Mouse (Mus musculus): Measurements from ENCODE around the gene Olfr885. TPM values are rescaled to one million over a fixed set of nuclear protein-coding genes. Genes with fewer than 3 reads are reported as not detected.

Gene Olfr885
- polyA plus RNA-seq (2021): not detected

GRCm38 (mm10) chr9:38061022-38061421, at the start of gene Olfr885:
Gene Olfr885 (plus strand): TSS chr9:38061322.
- ChIA-PET POLR2A (no interaction called here), CTCF (no interaction called here)
- DNase-seq (ENCODE audit: low read depth, low spot score): no peak
- H3K27me3 ChIP-seq: no peaks in the 10 kb centered on the region
- in situ Hi-C loops (cut with MboI; ENCODE audit: low pct_unique_long_range_greater_than_20kb): no loop called here
- TF ChIP-seq CTCF (IDR thresholded peaks at IDR 0.05): no peak
- no peak for ATAC-seq

GRCm38 (mm10) chr9:38025508-38025907, 35.6 kb upstream of the Olfr885 start, which contains the start of gene Olfr883:
Gene Olfr883 (plus strand): TSS chr9:38025808.
- ATAC-seq (no peak), DNase-seq (ENCODE audit: low read depth, low spot score) (no peak)
- in situ Hi-C loops (cut with MboI; ENCODE audit: low pct_unique_long_range_greater_than_20kb): no loop called here
- no peak for TF ChIP-seq CTCF (IDR thresholded peaks at IDR 0.05)
- ChIA-PET CTCF (no interaction called here), POLR2A (no interaction called here)
- no peaks in the 10 kb centered on the region for H3K27me3 ChIP-seq

GRCm38 (mm10) chr9:38046255-38046654, 14.9 kb upstream of the Olfr885 start, which contains the start of gene Olfr884:
Gene Olfr884 (plus strand): TSS chr9:38046555.
- in situ Hi-C loops (cut with MboI; ENCODE audit: low pct_unique_long_range_greater_than_20kb): no loop called here
- TF ChIP-seq CTCF (IDR thresholded peaks at IDR 0.05): no peak
- ChIA-PET CTCF (no interaction called here), POLR2A (no interaction called here)
- DNase-seq (ENCODE audit: low read depth, low spot score) (no peak), ATAC-seq (no peak)
- H3K27me3 ChIP-seq: no peaks in the 10 kb centered on the region

- H3K27me3 ChIP-seq: no peaks in the 10 kb centered on the region
- in situ Hi-C loops (cut with MboI; ENCODE audit: low pct_unique_long_range_greater_than_20kb): no loop called here
- ChIA-PET CTCF (no interaction called here), POLR2A (no interaction called here)
- DNase-seq (ENCODE audit: low read depth, low spot score) (no peak), ATAC-seq (no peak)
- TF ChIP-seq CTCF (IDR thresholded peaks at IDR 0.05): no peak
Observed at GRCm38 (mm10) chr9:38083772-38084171, 22.6 kb downstream of the Olfr885 start, which contains the start of gene Olfr887. Gene Olfr887 (plus strand): TSS chr9:38084072.

- ChIA-PET CTCF (no interaction called here), POLR2A (no interaction called here)
- TF ChIP-seq CTCF (IDR thresholded peaks at IDR 0.05): no peak
- H3K27me3 ChIP-seq: no peaks in the 10 kb centered on the region
- DNase-seq (ENCODE audit: low read depth, low spot score): no peak
- in situ Hi-C loops (cut with MboI; ENCODE audit: low pct_unique_long_range_greater_than_20kb): no loop called here
- no peak for ATAC-seq
Observed at GRCm38 (mm10) chr9:38107828-38108227, 46.7 kb downstream of the Olfr885 start, which contains the start of gene Olfr888. Gene Olfr888 (plus strand): TSS chr9:38108128.

Other genes starting within 250 kb of the Olfr885 start
- not detected for gene Olfr877, start 207.1 kb upstream of the Olfr885 start, polyA plus RNA-seq (2021)
- gene Olfr145, start 164.6 kb upstream of the Olfr885 start, polyA plus RNA-seq (2021): not detected
- not detected for gene Olfr878, start 143.5 kb upstream of the Olfr885 start, polyA plus RNA-seq (2021)
- not detected for gene Olfr881, start 69.5 kb upstream of the Olfr885 start, polyA plus RNA-seq (2021)
- not detected for gene Olfr883, start 35.5 kb upstream of the Olfr885 start, polyA plus RNA-seq (2021)
- gene Olfr884, start 14.8 kb upstream of the Olfr885 start, polyA plus RNA-seq (2021): not detected
- not detected for gene Olfr887, start 22.8 kb downstream of the Olfr885 start, polyA plus RNA-seq (2021)
- gene Olfr888, start 46.8 kb downstream of the Olfr885 start, polyA plus RNA-seq (2021): not detected
- 0.05 TPM for gene Olfr889, start 53.9 kb downstream of the Olfr885 start, polyA plus RNA-seq (2021)
- not detected for gene Olfr890, start 81.2 kb downstream of the Olfr885 start, polyA plus RNA-seq (2021)
- not detected for gene Olfr891, start 119.5 kb downstream of the Olfr885 start, polyA plus RNA-seq (2021)
- not detected for gene Olfr893, start 147.0 kb downstream of the Olfr885 start, polyA plus RNA-seq (2021)
- not detected for gene Olfr894, start 156.7 kb downstream of the Olfr885 start, polyA plus RNA-seq (2021)
- gene Olfr143, start 191.5 kb downstream of the Olfr885 start, polyA plus RNA-seq (2021): not detected
- not detected for gene Olfr895, start 206.5 kb downstream of the Olfr885 start, polyA plus RNA-seq (2021)
- not detected for gene Olfr896-ps1, start 229.8 kb downstream of the Olfr885 start, polyA plus RNA-seq (2021)